In genomic region chr1:23855623-23856022, GRCm38 (mm10) we compare ENCODE assay signal across 24 mouse cellular contexts.
"Had no signal": no experiment of that assay in that cellular context is flagged by ENCODE, and none has a peak within 500 bp of the region (broad histone marks: within the 10 kb centered on the region; RNA-seq: fewer than 3 reads in every experiment).

No protein-coding gene starts in this region.

- H3K4me3 ChIP-seq: heart, adult 2 months; heart, embryonic 13.5 days; heart, embryonic 15.5 days; hindbrain, embryonic 15.5 days; limb, embryonic 13.5 days; limb, embryonic 15.5 days; liver, embryonic 13.5 days; liver, embryonic 15.5 days had no signal

- H3K27me3 ChIP-seq: heart, embryonic 13.5 days; heart, embryonic 15.5 days; hindbrain, embryonic 15.5 days; limb, embryonic 13.5 days; limb, embryonic 15.5 days; liver, embryonic 13.5 days; liver, embryonic 15.5 days had no signal

- H3K9ac ChIP-seq: forebrain, postnatal 0 days; heart, embryonic 13.5 days; heart, embryonic 15.5 days; hindbrain, embryonic 15.5 days; limb, embryonic 13.5 days; limb, embryonic 15.5 days; liver, embryonic 13.5 days; liver, embryonic 15.5 days had no signal

- H3K9me3 ChIP-seq: heart, embryonic 13.5 days; heart, embryonic 15.5 days; hindbrain, embryonic 15.5 days; limb, embryonic 13.5 days; limb, embryonic 15.5 days; liver, embryonic 13.5 days; liver, embryonic 15.5 days had no signal

- H3K27ac ChIP-seq: heart, adult 2 months; heart, embryonic 13.5 days; heart, embryonic 15.5 days; hindbrain, embryonic 15.5 days; kidney, postnatal 0 days; limb, embryonic 13.5 days; limb, embryonic 15.5 days; liver, embryonic 13.5 days; liver, embryonic 15.5 days had no signal

- ATAC-seq: forebrain, postnatal 0 days; intestine, embryonic 16.5 days had no signal

- H3K4me1 ChIP-seq: heart, embryonic 13.5 days; heart, embryonic 15.5 days; hindbrain, embryonic 15.5 days; limb, embryonic 13.5 days; limb, embryonic 15.5 days; liver, embryonic 13.5 days; liver, embryonic 15.5 days had no signal

- DNase-seq: forebrain, postnatal 0 days; gastrocnemius, postnatal 14 days; gastrocnemius, postnatal 36 days; heart, adult 11 months; heart, adult 2 months; heart, postnatal 14 days; heart, postnatal 36 days; kidney, adult 11 months; kidney, adult 2 months; kidney, postnatal 14 days; kidney, postnatal 36 days; layer of hippocampus, adult 9-11 months; layer of hippocampus, postnatal 36 days; liver, embryonic 13.5 days had no signal

- H3K4me2 ChIP-seq: heart, embryonic 11.5 days; heart, embryonic 13.5 days; heart, embryonic 15.5 days; hindbrain, embryonic 15.5 days; limb, embryonic 13.5 days; limb, embryonic 15.5 days; liver, embryonic 11.5 days; liver, embryonic 13.5 days; liver, embryonic 15.5 days had no signal
